Mouse (Mus musculus) ES-E14 (cell line): ENCODE data around the gene Wdr78. TPM values are rescaled to one million over a fixed set of nuclear protein-coding genes. Genes with fewer than 3 reads are reported as not detected.

Experiments
- DNase-seq: peaks from one replicate; pipeline ENCODE4 v3.0.0-alpha.2; 2013; ENCODE audit warnings: low read depth, low spot score
- H3K27ac ChIP-seq: 2 replicates; pipeline ENCODE4 v1.5.1; 2012; ENCODE audit warnings: low read depth, mild to moderate bottlenecking, low read length, moderate library complexity, mixed read lengths; ENCODE audit not compliant: poor library complexity, insufficient read depth, severe bottlenecking
- H3K36me3 ChIP-seq: 2 replicates; pipeline ENCODE4 v1.6.1; 2012; ENCODE audit warnings: mild to moderate bottlenecking, low read length, moderate library complexity, mixed read lengths; ENCODE audit not compliant: control insufficient read depth, poor library complexity, insufficient read depth, severe bottlenecking
- H3K4me1 ChIP-seq, 2 experiments: fragments of 150-350 bp in 1 of 2; sonication (generic) in 1 of 2; 2 replicates each; pipeline ENCODE4 v1.6.1; 2012; ENCODE audit warnings: low read length in 2 of 2, mild to moderate bottlenecking in 1 of 2, mixed read lengths in 1 of 2; ENCODE audit not compliant: control insufficient read depth in 2 of 2, insufficient read depth in 2 of 2, poor library complexity in 1 of 2
- H3K4me3 ChIP-seq, 2 experiments: fragments of 150-350 bp in 1 of 2; sonication (generic) in 1 of 2; 2 replicates each; pipeline ENCODE4 v1.5.1; 2012; ENCODE audit warnings: low read length in 2 of 2, low read depth in 1 of 2, mild to moderate bottlenecking in 1 of 2, mixed read lengths in 1 of 2; ENCODE audit not compliant: insufficient read depth in 1 of 2, poor library complexity in 1 of 2, severe bottlenecking in 1 of 2
- H3K9ac ChIP-seq: 2 replicates; pipeline ENCODE4 v1.6.1; 2012; ENCODE audit warnings: low read depth, mild to moderate bottlenecking, low read length, mixed read lengths; ENCODE audit not compliant: poor library complexity, insufficient read depth, severe bottlenecking
- H3K9me3 ChIP-seq: fragments of 150-350 bp; sonication (generic); 2 replicates; pipeline ENCODE4 v1.6.1; 2012; ENCODE audit warnings: low read depth, mild to moderate bottlenecking, low read length; ENCODE audit not compliant: control insufficient read depth, insufficient read depth
- CHD2 ChIP-seq: IDR thresholded peaks from 2 replicates; pipeline ENCODE4 v1.6.1; 2014; ENCODE audit warnings: mild to moderate bottlenecking, low read depth, low read length, inconsistent platforms
- HCFC1 ChIP-seq: IDR thresholded peaks from 2 replicates; pipeline ENCODE4 v1.6.1; 2012; ENCODE audit warnings: low read length, inconsistent platforms, borderline replicate concordance; ENCODE audit not compliant: insufficient read depth
- MAFK ChIP-seq: IDR thresholded peaks from 2 replicates; pipeline ENCODE4 v1.6.1; 2014; ENCODE audit warnings: mild to moderate bottlenecking, low read depth, low read length, inconsistent platforms; ENCODE audit not compliant: insufficient read depth
- ZC3H11A ChIP-seq: IDR thresholded peaks from 2 replicates; pipeline ENCODE4 v1.6.1; 2012; ENCODE audit warnings: low read depth, mild to moderate bottlenecking, inconsistent platforms, low read length, borderline replicate concordance
- ZNF384 ChIP-seq: IDR thresholded peaks from 2 replicates; pipeline ENCODE4 v1.6.1; 2012; ENCODE audit warnings: low read depth, low read length, inconsistent platforms
- in situ Hi-C, 2 experiments: fragments of 600-800 bp; cut with MboI; formaldehyde crosslinking; loops; one replicate each; pipeline ENCODE4 v1.15.1; 2025; ENCODE audit warnings: low sequenced_read_pairs in 2 of 2, inconsistent platforms in 1 of 2; ENCODE audit not compliant: unreplicated experiment in 2 of 2
- total RNA-seq: library from RNA; depleted of rRNA; stranded (reverse); fragments of 300-350 nt; gene quantifications from 2 replicates; pipeline ENCODE4 v1.2.3, GENCODE M21; 2012

The Wdr78 gene
- total RNA-seq, 1 experiment = 0.76 TPM

DNA sequence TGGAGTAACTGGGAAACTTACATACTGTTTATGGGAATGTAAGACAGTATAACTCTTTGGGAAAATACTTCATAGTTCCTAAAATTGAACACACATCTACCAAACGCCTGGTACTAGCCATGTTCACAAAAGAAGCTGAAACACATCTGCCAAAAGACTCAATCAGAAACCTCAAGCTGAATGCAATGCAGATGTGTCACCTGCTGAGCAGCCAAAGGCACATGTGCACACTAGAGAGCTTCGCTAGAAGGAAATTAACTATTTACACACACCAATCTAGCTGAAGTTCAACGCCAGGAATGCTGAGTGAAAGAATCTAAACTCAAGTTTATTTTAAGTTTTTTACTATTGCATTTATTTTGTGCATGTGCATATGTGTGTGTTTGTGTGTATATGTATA is 43.7 kb downstream of the Wdr78 start:
- Histone ChIP-seq H3K4me1 (peaks cover 2 to 11% of the 10 kb centered on the region in 2 experiments; a peak in 2 of 4 replicates), H3K4me3 (no peak overlapping the region), H3K27ac (no peak overlapping the region), H3K9me3 (no peaks in the 10 kb centered on the region), H3K36me3 (no peaks in the 10 kb centered on the region), H3K9ac (no peak overlapping the region)
- TF ChIP-seq MAFK (no peak), CHD2 (no peak), HCFC1 (no peak), ZC3H11A (no peak), ZNF384 (no peak)
- no peak for DNase-seq
- in situ Hi-C loops = no loop called here

DNA sequence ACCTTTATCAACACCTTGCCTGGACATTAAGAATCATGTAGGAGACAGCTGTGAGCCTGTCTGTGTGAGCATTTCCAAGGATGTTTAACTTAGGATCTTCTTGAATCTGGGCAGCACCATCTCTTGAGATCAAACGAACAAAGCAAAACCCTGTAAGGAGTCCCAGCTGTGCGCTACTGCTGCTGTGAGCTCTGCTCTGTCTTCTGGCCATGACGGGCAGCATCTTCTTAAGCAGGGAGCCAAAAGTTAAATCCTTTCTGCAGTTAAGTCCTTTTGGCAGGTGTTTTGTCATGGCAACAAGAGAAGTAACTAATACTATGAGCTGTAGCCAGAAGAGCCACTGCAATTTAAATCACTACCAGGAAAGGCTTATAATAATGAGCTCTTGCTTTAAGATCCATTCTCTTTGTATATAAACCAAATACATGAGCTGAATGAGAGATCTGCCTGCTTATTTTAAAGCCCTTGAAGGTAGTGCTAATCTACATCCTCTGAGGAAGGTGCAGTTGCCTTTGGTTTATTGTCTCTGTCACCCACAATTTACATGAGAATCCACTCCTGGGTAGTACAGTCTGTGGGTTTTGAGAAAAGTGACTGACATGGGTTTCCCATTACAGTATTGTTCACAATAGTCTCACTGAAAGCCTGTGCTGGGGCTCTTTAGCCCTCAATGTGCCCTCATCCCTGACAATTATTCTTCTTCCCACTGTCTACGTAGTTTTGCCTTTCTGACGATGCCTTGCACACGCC is 46.3 kb downstream of the Wdr78 start:
- H3K9me3 ChIP-seq = no peaks in the 10 kb centered on the region
- peaks cover 2 to 11% of the 10 kb centered on the region in 2 experiments; a peak in 2 of 4 replicates for H3K4me1 ChIP-seq
- H3K27ac ChIP-seq = no peak overlapping the region
- no peaks in the 10 kb centered on the region for H3K36me3 ChIP-seq
- no peak overlapping the region for H3K9ac ChIP-seq
- TF ChIP-seq CHD2 (no peak), HCFC1 (no peak), ZC3H11A (no peak), ZNF384 (no peak), MAFK (no peak)
- in situ Hi-C loops = no loop called here
- no peak for DNase-seq
- H3K4me3 ChIP-seq = no peak overlapping the region

DNA sequence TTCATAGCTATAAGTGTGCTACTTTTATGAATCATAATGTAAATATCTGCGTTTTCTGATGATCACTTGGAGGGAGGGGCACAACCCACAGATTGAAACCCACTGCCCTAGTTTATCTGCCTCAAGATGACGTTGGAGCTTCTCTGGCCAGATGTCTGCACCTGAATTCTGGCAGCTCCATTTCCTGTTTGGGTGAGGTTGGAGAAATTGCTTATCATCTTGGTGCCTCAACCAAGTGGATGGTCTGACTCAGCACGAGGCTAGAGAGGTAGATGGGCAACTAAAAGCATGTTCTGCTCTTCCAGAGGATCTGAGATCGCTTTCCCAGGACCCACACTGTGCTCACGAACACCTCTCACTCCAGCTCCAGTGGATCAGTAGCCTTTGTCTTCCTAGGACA is 49.4 kb downstream of the Wdr78 start:
- peaks cover 2 to 11% of the 10 kb centered on the region in 2 experiments; a peak in 2 of 4 replicates for H3K4me1 ChIP-seq
- in situ Hi-C loops = no loop called here

DNA sequence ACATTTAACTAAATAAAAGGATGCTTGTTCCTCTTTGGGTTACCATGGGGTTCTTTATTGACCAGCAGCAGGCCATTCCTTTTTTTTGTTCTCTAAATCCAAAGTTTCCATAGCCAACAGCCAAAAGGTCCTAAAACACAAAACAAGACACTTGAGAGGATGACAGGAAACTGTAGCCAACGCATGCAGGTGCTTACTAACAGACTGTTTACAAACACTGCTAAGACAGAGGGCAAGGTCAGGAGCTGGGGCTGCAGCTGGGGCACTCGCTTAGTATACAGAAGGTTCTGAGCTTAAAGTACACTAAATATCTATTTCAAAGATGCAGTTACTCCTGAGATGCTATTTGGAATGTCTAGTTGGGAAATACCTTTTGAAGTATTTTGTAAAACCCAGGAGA is 49.9 kb downstream of the Wdr78 start:
- no peak overlapping the region for H3K9ac ChIP-seq
- no peak for DNase-seq
- H3K4me3 ChIP-seq = no peak overlapping the region
- in situ Hi-C loops = no loop called here
- H3K4me1 ChIP-seq = peaks cover 2 to 11% of the 10 kb centered on the region in 2 experiments; a peak in 2 of 4 replicates
- TF ChIP-seq CHD2 = no peak
- TF ChIP-seq MAFK = no peak
- no peak for TF ChIP-seq ZC3H11A
- no peak for TF ChIP-seq ZNF384
- no peak for TF ChIP-seq HCFC1
- no peaks in the 10 kb centered on the region for H3K36me3 ChIP-seq
- H3K9me3 ChIP-seq = no peaks in the 10 kb centered on the region
- no peak overlapping the region for H3K27ac ChIP-seq

More for the DNA sequence above, 49.4 kb downstream of the Wdr78 start:
- no peak for DNase-seq
- H3K4me3 ChIP-seq = no peak overlapping the region
- H3K9me3 ChIP-seq = no peaks in the 10 kb centered on the region
- H3K27ac ChIP-seq = no peak overlapping the region
- H3K36me3 ChIP-seq = no peaks in the 10 kb centered on the region
- no peak overlapping the region for H3K9ac ChIP-seq
- TF ChIP-seq CHD2 (no peak), MAFK (no peak), HCFC1 (no peak), ZNF384 (no peak), ZC3H11A (no peak)
